Mouse (Mus musculus): ENCODE measurements around the gene Fkbp8. TPM values are rescaled to one million over a fixed set of nuclear protein-coding genes. Genes with fewer than 3 reads are reported as not detected.
A peak's percentile ranks its signal among the peaks of the same experiment; 100 is the strongest.

The Fkbp8 gene
- total RNA-seq, 2 experiments from 2014 or later: 99.3 to 107 TPM

GRCm38 (mm10) chr8:70519606-70520005 lies 7.9 kb upstream of the Fkbp8 start:
- DNase-seq: no peak
- intact Hi-C loops (cut with DNase I): no loop called here

- intact Hi-C loops (cut with DNase I): no loop called here
- DNase-seq: peak; percentile 90 to 92
These were observed 4.7 kb upstream of the Fkbp8 start for GRCm38 (mm10) chr8:70522592-70523403.

DNA sequence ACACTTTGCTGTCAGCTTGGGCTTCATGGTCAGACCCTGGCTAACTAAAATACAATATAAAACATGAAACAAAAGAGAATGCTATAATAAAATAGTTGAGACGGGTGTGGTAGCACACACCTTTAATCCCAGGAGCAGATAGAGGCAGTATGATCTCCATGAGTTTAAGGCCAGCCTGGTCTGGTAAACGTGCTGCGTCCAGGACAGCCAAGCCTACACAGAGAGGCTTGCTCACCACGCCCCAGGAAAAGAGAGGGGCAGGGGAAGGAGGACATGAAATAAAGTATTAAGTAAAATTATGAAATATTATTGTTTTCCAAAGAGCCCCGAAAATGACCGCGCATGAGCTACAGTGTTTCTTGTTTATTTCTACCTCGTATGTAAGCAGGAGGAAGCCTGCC lies 413 bp upstream of the Fkbp8 start:
- intact Hi-C loops (cut with DNase I): no loop called here

DNA sequence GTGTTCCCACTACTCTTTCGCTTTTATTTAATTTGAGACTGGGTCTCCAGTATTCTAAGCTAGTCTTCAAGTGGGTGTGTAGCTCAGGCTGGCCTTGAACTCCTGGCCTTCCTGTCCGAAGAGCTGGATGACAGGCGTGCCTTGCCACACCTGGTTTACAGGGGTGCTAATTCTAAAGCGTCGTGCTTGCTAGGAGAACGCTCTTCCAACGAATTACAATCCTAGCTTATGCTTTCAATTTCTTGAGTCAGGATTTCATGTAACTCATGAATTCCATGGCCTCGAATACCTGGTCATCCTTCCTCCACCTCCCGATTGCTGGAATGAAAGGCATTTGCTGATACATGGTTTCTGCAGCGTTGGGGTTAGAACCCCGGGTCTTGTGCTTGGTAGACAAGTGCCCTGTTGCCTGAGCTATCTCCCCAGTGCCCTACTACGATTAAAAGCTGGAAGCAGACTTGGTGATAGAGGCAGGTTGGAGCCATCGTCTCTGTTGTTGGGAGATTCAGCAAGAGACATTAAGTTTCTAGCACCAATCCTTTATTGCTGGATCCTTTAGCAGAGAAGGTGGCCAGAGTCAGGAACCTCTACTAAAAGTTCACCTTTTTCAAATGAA lies 766 bp downstream of the Fkbp8 start:
- intact Hi-C loops (cut with DNase I): no loop called here
- no peak for DNase-seq

More for the DNA sequence above, 413 bp upstream of the Fkbp8 start:
- DNase-seq: no peak

- intact Hi-C loops (cut with DNase I): no loop called here
These were observed 1.8 kb downstream of the Fkbp8 start for GRCm38 (mm10) chr8:70529299-70529698.

GRCm38 (mm10) chr8:70529741-70530161 lies 2.2 kb downstream of the Fkbp8 start:
- no peak for DNase-seq
- intact Hi-C loops (cut with DNase I): no loop called here

More at GRCm38 (mm10) chr8:70529299-70529698, 1.8 kb downstream of the Fkbp8 start:
- DNase-seq: no peak

DNA sequence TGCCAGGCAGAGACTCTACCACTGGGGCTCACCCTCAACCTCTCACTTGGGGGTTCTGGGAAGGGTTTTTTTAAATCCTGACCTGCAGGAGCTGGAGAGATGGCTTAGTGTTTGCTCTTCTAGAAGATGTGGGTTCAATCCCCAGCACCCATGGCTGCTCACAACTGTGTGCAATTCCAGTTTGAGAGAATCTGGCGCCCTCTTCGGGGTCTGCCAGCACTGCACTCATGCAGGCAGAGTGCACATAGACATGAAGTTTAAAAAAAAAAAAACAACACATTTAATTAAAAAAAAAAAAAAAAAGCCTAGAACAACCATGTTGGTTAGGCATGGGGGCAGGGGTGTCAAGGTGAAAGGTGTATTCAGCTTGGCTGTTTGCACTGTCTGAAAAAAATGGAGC lies 2.8 kb downstream of the Fkbp8 start:
- DNase-seq: no peak
- intact Hi-C loops (cut with DNase I): no loop called here

DNA sequence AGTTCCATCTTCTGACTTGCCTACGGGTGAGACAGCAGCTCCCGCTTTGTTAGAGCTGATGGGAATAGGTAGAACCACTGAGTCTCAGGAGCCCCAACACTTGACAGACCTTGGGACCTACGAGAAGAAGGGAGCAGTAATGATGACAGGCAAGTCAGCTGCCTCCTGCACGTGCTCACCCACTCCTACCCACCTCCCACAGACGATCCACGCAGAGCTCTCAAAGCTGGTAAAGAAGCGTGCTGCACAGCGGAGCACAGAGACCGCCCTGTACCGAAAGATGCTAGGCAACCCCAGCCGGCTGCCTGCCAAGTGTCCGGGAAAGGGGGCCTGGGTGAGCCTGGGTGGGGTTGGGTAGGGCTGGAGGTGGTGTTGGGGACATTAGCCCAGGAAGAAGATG lies 6.8 kb downstream of the Fkbp8 start:
- no peak for DNase-seq
- intact Hi-C loops (cut with DNase I): no loop called here

- DNase-seq: no peak
- intact Hi-C loops (cut with DNase I): no loop called here
These were observed 7.7 kb downstream of the Fkbp8 start for GRCm38 (mm10) chr8:70535221-70535620.

- DNase-seq: no peak
- intact Hi-C loops (cut with DNase I): no loop called here
These were observed 8.2 kb downstream of the Fkbp8 start for GRCm38 (mm10) chr8:70535701-70536100.

DNA sequence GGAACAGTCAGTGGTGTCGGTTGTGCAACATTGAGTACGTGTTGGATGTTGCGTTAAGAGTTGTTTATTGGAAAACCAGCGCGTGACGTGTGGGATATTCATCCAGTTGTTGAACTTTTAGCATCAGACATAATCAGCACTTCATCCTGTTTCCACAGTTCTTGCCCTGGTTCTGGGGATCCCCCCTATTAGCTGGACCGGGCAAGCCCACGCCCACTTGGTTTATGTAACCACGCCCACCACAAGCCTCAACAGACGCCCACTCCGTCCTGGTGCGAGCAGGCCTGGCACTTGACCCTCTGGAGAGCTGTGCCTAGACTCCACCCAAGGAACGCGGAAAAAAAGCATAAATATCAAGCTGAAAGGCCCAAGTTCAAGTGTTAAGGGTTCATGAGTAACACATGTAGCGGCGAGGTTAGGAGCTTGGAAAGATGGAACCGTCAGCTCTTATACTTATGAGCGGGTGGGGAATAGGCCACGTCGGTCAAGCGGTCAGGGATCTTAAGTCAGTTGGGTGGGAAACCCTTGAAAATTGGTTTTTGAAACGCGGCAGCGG lies 10.6 kb downstream of the Fkbp8 start:
- peak; percentile 50 to 64 for DNase-seq

GRCm38 (mm10) chr8:70538633-70539076 lies 11.1 kb downstream of the Fkbp8 start:
- intact Hi-C loops (cut with DNase I): no loop called here
- DNase-seq: peak; percentile 100

More for the DNA sequence above, 10.6 kb downstream of the Fkbp8 start:
- intact Hi-C loops (cut with DNase I): no loop called here

GRCm38 (mm10) chr8:70539077-70539813 lies 11.7 kb downstream of the Fkbp8 start, which contains the start of gene Ell:
Gene Ell, plus strand, starts transcription at chr8:70539457.
- intact Hi-C loops (cut with DNase I): no loop called here

DNA sequence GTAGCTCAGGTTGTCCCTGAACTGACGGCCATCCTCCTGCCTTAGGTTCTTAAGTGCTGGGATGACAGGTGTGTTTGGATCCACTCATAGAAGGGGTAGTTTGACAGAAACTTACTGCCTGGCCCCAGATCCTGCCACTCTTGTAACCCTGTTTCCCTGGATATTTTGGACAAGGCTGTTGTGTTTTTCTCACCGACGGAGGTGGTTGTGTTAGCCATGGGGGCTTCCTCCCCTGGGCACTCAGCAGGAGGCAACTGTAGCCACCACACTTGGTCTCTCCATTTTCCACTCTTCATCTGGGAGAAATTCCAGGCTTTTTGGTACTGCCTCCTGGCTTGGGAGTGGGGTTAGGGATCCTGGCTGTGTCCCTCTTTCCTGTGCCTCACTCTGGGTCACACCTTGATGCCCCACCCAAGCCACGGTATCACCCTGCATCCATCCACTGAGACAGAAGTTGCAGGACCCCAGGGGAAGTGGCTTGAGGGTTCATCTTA lies 12.5 kb downstream of the Fkbp8 start:
- intact Hi-C loops (cut with DNase I): no loop called here
- no peak for DNase-seq

More at GRCm38 (mm10) chr8:70539077-70539813, 11.7 kb downstream of the Fkbp8 start, which contains the start of gene Ell:
- peak; percentile 99 to 100 for DNase-seq

DNA sequence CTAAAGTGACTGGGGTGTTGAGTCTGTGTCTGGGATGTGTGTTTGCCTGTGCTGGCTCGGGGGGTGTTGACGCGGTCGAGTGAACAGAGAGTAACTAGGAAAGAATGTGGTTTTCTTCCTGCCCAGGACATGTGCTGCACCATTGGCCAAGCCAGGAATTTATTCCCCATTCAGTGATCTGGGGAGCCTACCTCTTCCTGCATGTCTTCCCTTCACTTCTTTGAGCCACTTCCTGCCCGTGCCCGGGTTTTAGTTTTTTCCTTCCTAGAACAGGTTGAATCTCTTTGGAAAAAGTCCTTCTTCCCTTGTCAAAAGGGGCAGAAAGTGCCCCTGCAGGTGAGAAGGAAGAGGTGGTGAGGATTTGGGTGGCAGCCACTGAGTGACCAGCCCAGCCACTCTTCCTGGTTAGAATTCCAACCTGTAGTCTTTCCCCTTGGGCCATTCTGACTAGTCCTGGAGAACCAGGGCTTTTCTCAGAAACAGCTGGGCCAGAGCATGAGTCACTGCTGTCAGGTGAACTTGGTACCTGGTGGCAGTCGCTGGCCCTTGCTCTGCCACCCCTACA lies 13.1 kb downstream of the Fkbp8 start:
- intact Hi-C loops (cut with DNase I): no loop called here
- DNase-seq: no peak

GRCm38 (mm10) chr8:70541081-70541480 lies 13.6 kb downstream of the Fkbp8 start:
- intact Hi-C loops (cut with DNase I): no loop called here
- DNase-seq: no peak

DNA sequence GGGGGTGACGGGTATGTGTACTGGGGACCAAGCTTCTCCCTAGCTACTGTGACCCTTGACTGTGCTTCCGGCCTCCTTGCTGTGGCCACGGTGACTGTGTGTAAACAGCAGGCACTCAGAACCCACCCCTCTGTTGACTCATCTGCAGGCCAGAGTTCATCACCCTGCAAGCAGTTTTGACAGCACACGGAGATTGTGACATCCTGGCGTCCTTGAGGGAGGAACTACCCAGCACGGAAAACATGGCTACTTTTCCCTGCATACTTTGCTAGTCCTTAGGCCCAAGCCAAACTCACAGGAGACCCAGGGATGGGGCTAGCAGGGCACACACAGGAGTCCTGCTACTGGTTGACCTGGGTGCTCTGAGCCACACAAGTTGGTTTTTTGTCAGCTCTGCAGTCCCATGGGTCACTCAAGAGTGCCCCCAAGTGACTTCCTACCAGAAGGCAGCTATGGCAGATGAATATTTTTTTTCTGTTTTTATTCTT lies 16.7 kb downstream of the Fkbp8 start:
- DNase-seq: no peak
- intact Hi-C loops (cut with DNase I): no loop called here

DNA sequence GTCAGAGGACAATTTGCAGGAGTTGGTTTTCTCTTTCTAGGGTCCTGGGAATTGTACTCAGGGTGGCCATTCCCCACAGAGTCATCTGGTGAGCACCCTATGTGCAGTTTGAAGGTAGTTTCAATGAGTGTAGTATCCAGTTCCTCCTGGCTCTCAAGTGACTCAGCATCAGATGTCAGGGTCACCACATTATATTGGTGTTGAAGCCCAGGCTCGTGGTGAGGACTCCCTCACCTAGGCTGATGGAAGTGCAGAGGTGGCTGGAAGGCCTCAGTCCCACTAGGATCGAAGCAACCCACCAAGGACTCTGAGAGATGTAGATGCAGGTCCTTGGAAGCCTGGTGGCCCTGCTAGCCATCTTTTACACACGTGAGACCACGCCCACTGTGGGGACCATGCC lies 18.9 kb downstream of the Fkbp8 start:
- DNase-seq: no peak
- intact Hi-C loops (cut with DNase I): loop anchor here (5.0 kb wide), 1 partner anchor 36 kb away; no protein-coding TSS in a partner anchor

GRCm38 (mm10) chr8:70547762-70548161 lies 20.2 kb downstream of the Fkbp8 start:
- no peak for DNase-seq
- intact Hi-C loops (cut with DNase I): loop anchor here (5.0 kb wide), 1 partner anchor 35 kb away; no protein-coding TSS in a partner anchor
